Mouse (Mus musculus): ENCODE measurements at regions not wholly inside any gene's neighbourhood (a gene's known extent, or its start where the extent isn't known, plus 50 kb on each side); places are given as distances from the start of the nearest gene placed in this dataset.

GRCm38 (mm10) chr2:133614672-133615071, 62.7 kb downstream of the Bmp2 start:
- DNase-seq (ENCODE audit: low read depth, low spot score): peak; percentile 49

DNA sequence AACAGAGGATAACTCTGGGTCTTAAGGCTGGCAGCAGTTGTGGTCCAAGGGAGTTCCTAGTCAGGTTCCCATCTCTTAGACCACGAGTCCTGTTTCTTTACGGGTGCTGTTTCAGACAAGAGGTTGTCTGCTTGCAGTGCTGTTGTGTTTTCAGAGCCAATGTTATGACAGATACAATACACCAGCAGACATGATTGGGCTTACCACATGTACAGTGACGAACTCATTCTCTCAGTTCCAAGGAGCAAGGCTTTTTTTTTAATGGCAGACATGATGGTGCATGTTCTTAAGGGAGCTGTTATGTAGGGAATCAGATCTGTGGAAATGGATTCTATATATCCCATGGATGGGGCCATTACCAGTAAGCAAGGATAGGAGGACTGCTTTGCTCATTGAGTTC, 63.3 kb downstream of the Bmp2 start:
- DNase-seq (ENCODE audit: low read depth, low spot score): no peak

DNA sequence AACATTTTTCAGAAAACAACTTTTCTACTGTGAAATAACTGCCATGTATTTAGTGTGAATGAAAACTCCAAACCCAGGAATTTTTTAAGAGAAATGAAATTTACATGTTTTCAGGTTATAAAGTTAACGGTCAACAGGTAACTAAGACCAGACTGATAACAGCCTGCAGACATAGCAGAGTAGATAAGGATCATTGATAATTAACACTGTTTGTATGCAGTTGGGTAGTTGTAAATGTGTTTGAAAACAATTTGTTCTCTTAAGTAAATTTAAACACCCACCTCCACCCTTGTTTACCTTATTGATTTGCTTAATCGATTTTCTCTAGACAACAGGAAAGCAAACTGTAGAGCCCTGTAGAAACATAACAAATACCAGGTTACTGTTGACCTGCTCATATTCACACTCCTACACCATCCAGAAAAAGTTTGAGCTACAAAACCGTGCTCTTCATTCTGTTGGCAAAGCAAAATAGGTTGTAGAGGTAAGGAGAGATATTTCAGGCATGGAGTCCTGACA, 65.4 kb downstream of the Bmp2 start:
- DNase-seq (ENCODE audit: low read depth, low spot score): no peak

- no peak for DNase-seq (ENCODE audit: low read depth, low spot score)
These were observed 70.6 kb downstream of the Bmp2 start for GRCm38 (mm10) chr2:133622523-133622922.

DNA sequence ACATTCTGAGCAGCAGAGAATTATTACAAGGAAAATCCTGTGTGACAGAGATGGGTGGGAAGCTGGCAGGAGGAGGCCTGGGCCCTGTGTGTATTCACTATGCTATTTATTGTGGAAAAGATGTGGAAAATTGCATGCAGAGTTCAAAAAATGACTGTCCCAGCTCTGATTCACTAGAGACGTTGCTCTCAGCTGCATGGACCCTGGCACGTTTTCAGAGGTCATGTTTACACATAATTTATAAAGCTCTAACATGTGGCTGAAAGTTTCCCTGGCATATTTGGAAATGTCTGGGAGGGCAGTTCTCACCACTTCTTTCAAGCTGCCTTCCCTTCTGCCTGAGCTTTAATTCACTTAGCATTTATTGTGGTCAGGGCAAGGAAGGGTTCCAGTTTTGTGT, 73.6 kb downstream of the Bmp2 start:
- DNase-seq (ENCODE audit: low read depth, low spot score): no peak

- no peak for DNase-seq (ENCODE audit: low read depth, low spot score)
These were observed 76.9 kb downstream of the Bmp2 start for GRCm38 (mm10) chr2:133628874-133629273.

- DNase-seq (ENCODE audit: low read depth, low spot score): no peak
These were observed 83.5 kb downstream of the Bmp2 start for GRCm38 (mm10) chr2:133635434-133635833.

GRCm38 (mm10) chr2:133649874-133650481, 98.0 kb downstream of the Bmp2 start:
- DNase-seq (ENCODE audit: low read depth, low spot score): no peak

DNA sequence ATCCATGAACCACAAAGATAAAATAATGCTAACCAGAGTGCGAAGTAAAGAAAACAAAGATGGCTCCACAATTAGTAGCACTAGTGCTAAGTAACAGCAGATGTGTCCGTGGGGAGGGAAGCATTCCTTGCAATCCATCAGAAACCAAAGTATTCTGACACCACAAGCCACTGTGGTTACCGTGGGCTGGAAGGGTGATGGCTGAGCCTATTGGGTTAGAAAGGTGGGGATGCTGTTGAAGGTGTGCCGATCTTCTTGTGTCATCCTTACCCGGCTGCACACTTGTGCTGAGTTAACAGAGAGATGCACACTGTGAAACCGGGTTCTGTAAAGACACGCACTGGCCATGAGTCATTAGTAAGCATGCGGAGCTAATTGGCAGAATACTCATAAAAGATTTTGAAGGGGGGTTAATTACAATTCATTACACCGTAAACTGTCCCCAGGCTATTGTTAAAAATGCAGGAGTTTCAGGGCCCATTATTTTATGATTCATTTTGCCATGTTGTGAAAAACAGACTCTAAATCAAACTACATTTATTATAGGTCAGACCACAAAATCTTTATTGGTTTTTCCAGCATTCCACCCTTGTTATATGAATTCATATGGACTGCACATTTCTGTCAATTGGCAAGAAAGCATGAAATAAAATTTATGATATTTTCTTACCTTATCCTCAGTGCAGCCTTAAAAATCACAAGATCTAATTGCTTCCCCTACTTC, 114.5 kb downstream of the Bmp2 start:
- no peak for DNase-seq (ENCODE audit: low read depth, low spot score)

- DNase-seq (ENCODE audit: low read depth, low spot score): no peak
These were observed 115.1 kb downstream of the Bmp2 start for GRCm38 (mm10) chr2:133667055-133667395.

- no peak for DNase-seq (ENCODE audit: low read depth, low spot score)
These were observed 117.9 kb downstream of the Bmp2 start for GRCm38 (mm10) chr2:133669821-133670220.

DNA sequence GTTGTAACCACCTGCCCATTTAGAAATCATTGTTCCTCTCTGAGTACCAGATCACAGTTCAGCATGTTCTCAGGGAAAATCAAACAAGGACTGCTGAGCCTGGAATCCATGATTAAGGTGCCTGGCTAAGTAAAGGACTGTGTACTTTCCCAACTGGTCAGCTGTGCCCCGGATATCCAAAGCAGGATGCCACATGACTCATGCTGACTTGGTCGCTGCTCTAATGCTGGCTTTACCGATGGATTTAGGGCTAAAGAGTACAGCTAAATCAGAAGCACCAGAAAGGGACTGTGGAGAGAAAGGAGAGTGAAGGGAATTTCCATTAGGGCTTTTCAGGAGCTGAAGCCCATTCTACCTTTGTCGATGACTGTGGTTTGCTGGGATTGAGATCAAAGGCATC, 119.6 kb downstream of the Bmp2 start:
- no peak for DNase-seq (ENCODE audit: low read depth, low spot score)

- DNase-seq (ENCODE audit: low read depth, low spot score): no peak
These were observed 132.4 kb downstream of the Bmp2 start for GRCm38 (mm10) chr2:133684367-133684766.

- DNase-seq (ENCODE audit: low read depth, low spot score): no peak
These were observed 136.3 kb downstream of the Bmp2 start for GRCm38 (mm10) chr2:133688121-133688787.

DNA sequence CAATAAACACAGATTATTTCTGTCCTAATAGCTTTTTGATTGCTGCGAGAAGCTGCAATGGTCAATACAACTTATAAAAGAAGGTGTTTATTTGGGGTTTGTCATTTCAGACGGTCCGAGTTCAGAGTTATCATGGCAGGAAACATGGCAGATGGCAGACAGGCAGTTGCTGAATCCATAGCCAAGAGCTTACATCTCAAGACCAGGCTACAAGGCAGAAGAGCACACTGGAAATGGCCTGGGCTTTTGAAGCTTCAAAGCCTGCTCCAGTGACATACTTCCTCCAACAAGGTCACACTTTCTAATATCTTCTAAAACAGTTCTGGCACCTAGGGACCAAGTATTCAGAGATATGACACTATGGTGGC, 136.8 kb downstream of the Bmp2 start:
- no peak for DNase-seq (ENCODE audit: low read depth, low spot score)

- no peak for DNase-seq (ENCODE audit: low read depth, low spot score)
These were observed 157.0 kb downstream of the Bmp2 start for GRCm38 (mm10) chr2:133708735-133709584.

GRCm38 (mm10) chr2:133716243-133716642, 164.3 kb downstream of the Bmp2 start:
- no peak for DNase-seq (ENCODE audit: low read depth, low spot score)

DNA sequence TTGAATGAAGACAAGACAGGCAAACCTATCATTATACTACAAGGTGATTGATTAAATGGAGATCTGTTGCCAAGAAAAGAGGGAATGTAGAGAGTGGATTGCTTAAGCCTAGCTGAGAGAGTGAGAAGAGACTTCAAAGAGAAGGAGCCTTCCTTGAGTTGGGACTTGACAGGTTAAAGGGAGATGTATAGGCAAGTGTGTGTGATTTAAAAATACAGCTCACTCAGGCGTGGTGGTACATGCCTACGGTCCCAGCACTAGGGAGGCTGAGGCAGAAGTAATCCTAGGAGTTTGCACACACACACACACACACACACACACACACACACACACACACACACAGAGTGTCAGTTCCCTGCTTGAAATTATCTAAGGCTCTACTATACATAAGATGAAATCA, 165.1 kb downstream of the Bmp2 start:
- no peak for DNase-seq (ENCODE audit: low read depth, low spot score)

- DNase-seq (ENCODE audit: low read depth, low spot score): no peak
These were observed 172.4 kb downstream of the Bmp2 start for GRCm38 (mm10) chr2:133724310-133724709.

GRCm38 (mm10) chr2:133724757-133725156, 172.8 kb downstream of the Bmp2 start:
- DNase-seq (ENCODE audit: low read depth, low spot score): no peak

DNA sequence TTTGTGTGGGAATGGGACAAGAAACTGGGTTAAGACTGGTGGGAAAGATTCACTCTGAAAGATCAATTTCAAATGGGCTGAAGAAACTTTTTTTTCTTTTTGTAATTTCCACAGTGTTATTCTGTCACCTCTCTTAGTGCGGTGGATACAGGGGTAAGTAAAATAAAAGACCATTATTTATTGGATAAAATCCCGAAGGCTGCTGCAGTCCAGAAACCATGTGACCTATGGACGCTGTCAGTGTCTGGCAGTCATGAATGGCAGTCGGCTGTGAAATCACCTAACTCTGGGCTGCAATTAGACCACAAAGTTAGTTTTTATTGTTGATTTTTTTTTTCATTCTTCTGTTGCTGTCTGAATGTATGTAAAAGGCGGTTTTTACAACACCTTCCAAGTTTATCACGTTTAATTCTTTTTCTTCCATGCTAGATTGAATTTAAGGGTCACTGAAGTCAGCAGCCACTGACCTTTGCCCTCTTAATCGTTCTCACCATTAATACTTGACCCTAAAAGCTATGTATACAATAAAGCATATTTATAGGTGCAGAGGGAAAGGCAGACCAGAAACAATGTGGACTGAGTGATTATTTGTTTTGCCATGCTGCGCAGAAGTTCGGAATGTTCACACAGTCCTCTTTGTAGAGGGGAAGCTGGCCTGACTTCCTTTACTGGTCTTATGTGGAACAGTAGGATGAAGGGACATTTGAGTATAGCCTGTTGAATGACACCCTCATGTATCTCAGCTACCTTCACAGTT, 182.7 kb downstream of the Bmp2 start:
- no peak for DNase-seq (ENCODE audit: low read depth, low spot score)

All from WW6 (cell line).